Mouse (Mus musculus): ENCODE data around the gene Trappc6b. TPM values are rescaled to one million over a fixed set of nuclear protein-coding genes. Genes with fewer than 3 reads are reported as not detected.
A peak's percentile ranks its signal among the peaks of the same experiment; 100 is the strongest.

The Trappc6b gene
- 55.2 and 60.0 TPM in 2 replicates for polyA plus RNA-seq (2014; fragmentation: Nextera tagmentation; extraction: Ambion mirVana)

DNA sequence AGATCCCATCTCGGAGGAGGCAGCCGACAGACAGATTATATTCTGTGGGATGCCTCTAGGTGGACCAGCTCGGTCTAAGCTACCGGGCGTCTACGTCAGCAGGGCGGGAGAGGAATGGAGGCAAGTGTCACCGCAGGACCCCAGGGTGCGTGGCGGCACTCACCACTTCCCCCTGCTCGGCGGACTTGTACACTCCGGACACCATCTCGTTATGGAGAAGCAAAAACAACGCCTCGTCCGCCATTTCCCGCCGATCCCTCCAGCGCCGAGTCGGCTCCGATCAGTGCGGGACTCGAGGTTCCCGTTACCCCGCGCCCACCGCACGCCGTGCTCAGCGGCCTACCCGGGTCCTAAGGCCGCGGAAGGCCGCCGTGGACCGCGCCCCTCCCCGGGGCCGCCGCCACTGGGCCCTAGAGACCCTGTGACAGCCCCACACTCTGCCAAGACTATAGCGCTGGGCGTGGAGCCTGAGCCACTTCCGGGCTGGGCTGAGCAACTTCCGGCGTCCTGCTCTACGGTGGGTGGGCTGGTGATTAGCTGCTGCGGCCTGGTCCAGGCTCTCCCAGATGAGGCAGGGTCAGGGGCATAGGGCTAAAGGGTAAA lies at the start of gene Trappc6b:
Trappc6b (minus strand) TSS at position 480 of the 603 bp plus-strand sequence.
- Histone ChIP-seq H3K4me3 (ENCODE audit: low read depth, low read length) (peak within 1 kb of the TSS; percentile 54), H3K27me3 (replicated peaks; ENCODE audit: control insufficient read depth, insufficient read depth, low read length) (no peaks in the 10 kb centered on the region; the same call in 1 of the 2 replicates)

DNA sequence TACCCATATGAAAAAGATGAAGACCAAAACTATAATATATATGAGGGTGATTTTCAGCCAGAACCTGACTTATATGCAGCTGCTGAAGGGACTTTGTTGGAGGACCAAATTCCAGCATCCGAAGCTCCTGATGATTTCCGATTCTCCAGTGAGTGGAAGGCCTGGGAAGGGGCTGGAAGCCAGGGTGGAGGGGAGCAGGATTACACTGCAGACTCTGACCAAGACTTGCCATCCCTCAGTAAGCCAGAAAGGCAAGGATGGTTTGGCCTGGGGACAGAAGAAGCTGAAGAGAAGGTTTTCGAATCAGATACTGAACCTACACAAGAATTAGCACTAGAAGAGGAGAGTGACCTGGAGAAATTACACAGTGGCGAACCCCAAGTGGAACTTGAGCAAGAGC lies 46.7 kb upstream of the Trappc6b start:
- DNase-seq (ENCODE audit: low spot score) (no peak), ATAC-seq (ENCODE audit: low read depth) (no peak)
- H3K9me3 ChIP-seq (ENCODE audit: control insufficient read depth, low read length): no peaks in the 10 kb centered on the region
- H3K4me1 ChIP-seq (ENCODE audit: control insufficient read depth, insufficient read depth, low read length): no peaks in the 10 kb centered on the region
- WGBS: 79% methylated on average over 4 of the region's 4 CpGs
- H3K36me3 ChIP-seq (ENCODE audit: control insufficient read depth, insufficient read depth, low read length): no peaks in the 10 kb centered on the region
- H3K27me3 ChIP-seq (replicated peaks; ENCODE audit: control insufficient read depth, insufficient read depth, low read length): no peaks in the 10 kb centered on the region
- no peak overlapping the region for H3K9ac ChIP-seq (ENCODE audit: low read depth, low read length)
- H3K27ac ChIP-seq (replicated peaks; ENCODE audit: low read depth, low read length): no peak overlapping the region
- no peak overlapping the region for H3K4me3 ChIP-seq (ENCODE audit: low read depth, low read length)
- no peak overlapping the region for H3K4me2 ChIP-seq (ENCODE audit: low read depth, low read length)

More for the DNA sequence above, at the start of gene Trappc6b:
- H3K36me3 ChIP-seq (ENCODE audit: control insufficient read depth, insufficient read depth, low read length): peaks cover 27% of the 10 kb centered on the region
- H3K9ac ChIP-seq (ENCODE audit: low read depth, low read length): peak within 1 kb of the TSS; percentile 79
- under 1% methylated on average over 27 of the region's 49 CpGs for WGBS
- H3K4me2 ChIP-seq (ENCODE audit: low read depth, low read length): peak within 1 kb of the TSS; percentile 71
- peak within 1 kb of the TSS; percentile 87 for H3K27ac ChIP-seq (replicated peaks; ENCODE audit: low read depth, low read length)
- peak; percentile 89 for DNase-seq (ENCODE audit: low spot score)
- ATAC-seq (ENCODE audit: low read depth): peak; percentile 98
- H3K4me1 ChIP-seq (ENCODE audit: control insufficient read depth, insufficient read depth, low read length): peaks cover 6% of the 10 kb centered on the region
- H3K9me3 ChIP-seq (ENCODE audit: control insufficient read depth, low read length): 0 out of 2 replicates have a peak, but pooled peaks cover 4% of the 10 kb centered on the region

DNA sequence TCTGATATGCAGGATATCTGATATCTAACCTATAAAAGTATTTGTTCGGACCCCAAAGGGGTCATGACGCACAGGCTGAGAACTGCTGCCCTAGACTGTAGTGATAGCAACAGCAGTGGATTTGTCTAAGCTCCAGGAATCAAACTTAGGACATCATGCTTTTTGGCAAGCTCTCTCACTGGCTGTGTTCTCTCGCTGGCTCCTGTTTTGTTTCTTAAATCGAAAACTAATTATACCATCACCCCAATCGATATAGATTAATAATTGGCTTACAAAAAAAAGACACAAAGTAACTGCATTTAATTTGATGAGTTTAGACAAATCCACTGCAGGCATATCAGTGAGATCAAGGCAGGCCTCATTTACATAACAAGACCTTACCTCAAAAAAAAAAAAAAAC lies 45.2 kb upstream of the Trappc6b start:
- H3K4me1 ChIP-seq (ENCODE audit: control insufficient read depth, insufficient read depth, low read length): no peaks in the 10 kb centered on the region

DNA sequence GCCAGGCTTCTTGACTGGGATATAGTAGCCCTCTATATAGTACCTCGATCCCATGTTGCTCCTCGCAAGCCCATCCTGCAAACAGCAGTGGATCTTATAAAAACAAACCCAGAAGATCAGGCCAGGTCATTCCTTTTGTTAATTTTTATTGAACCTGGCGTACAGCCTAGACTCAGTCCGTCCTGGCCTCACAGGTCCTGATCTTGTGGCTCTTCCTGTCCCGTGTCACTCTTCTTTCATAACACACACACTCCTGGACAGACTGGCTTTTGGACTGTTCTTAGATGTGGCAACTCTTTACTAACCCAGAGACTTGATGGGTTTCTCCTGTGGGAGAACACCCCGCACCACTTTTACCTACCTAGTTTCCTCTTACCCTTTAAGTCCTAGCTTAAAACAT lies 44.6 kb upstream of the Trappc6b start:
- no peak overlapping the region for H3K9ac ChIP-seq (ENCODE audit: low read depth, low read length)
- no peaks in the 10 kb centered on the region for H3K4me1 ChIP-seq (ENCODE audit: control insufficient read depth, insufficient read depth, low read length)
- no peaks in the 10 kb centered on the region for H3K27me3 ChIP-seq (replicated peaks; ENCODE audit: control insufficient read depth, insufficient read depth, low read length)
- H3K27ac ChIP-seq (replicated peaks; ENCODE audit: low read depth, low read length): no peak overlapping the region
- H3K4me2 ChIP-seq (ENCODE audit: low read depth, low read length): no peak overlapping the region
- ATAC-seq (ENCODE audit: low read depth) (no peak), DNase-seq (ENCODE audit: low spot score) (no peak)
- WGBS: 78% methylated on average over 6 of the region's 6 CpGs
- no peaks in the 10 kb centered on the region for H3K36me3 ChIP-seq (ENCODE audit: control insufficient read depth, insufficient read depth, low read length)
- no peaks in the 10 kb centered on the region for H3K9me3 ChIP-seq (ENCODE audit: control insufficient read depth, low read length)
- no peak overlapping the region for H3K4me3 ChIP-seq (ENCODE audit: low read depth, low read length)

More for the DNA sequence above, 45.2 kb upstream of the Trappc6b start:
- DNase-seq (ENCODE audit: low spot score): no peak
- Histone ChIP-seq H3K4me2 (ENCODE audit: low read depth, low read length) (no peak overlapping the region), H3K4me3 (ENCODE audit: low read depth, low read length) (no peak overlapping the region), H3K27me3 (replicated peaks; ENCODE audit: control insufficient read depth, insufficient read depth, low read length) (no peaks in the 10 kb centered on the region), H3K9ac (ENCODE audit: low read depth, low read length) (no peak overlapping the region), H3K36me3 (ENCODE audit: control insufficient read depth, insufficient read depth, low read length) (no peaks in the 10 kb centered on the region), H3K9me3 (ENCODE audit: control insufficient read depth, low read length) (no peaks in the 10 kb centered on the region), H3K27ac (replicated peaks; ENCODE audit: low read depth, low read length) (no peak overlapping the region)
- ATAC-seq (ENCODE audit: low read depth): no peak
- 83% methylated on average over 5 of the region's 5 CpGs for WGBS

DNA sequence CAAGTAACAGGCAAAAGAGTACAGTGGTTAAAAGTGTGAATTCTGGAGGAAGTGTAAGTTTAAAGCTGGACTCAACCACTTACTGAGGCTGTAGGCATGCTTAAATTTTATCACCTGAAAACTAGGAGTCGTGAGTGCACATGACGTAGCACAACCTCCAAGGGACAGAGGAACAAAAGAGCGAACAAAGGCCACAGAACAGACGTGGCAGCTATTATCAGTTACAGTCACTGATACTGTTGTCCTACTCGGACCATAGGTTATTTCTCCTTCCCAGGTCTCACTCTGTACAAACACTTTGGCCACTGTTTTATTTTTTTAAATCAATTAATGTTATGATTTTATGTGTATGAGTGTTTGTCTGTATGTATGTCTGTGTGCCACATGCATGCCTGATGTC lies 43.5 kb upstream of the Trappc6b start:
- DNase-seq (ENCODE audit: low spot score) (no peak), ATAC-seq (ENCODE audit: low read depth) (no peak)
- Histone ChIP-seq H3K36me3 (ENCODE audit: control insufficient read depth, insufficient read depth, low read length) (no peaks in the 10 kb centered on the region), H3K27ac (replicated peaks; ENCODE audit: low read depth, low read length) (no peak overlapping the region), H3K9me3 (ENCODE audit: control insufficient read depth, low read length) (no peaks in the 10 kb centered on the region), H3K4me2 (ENCODE audit: low read depth, low read length) (no peak overlapping the region), H3K9ac (ENCODE audit: low read depth, low read length) (no peak overlapping the region), H3K4me1 (ENCODE audit: control insufficient read depth, insufficient read depth, low read length) (no peaks in the 10 kb centered on the region), H3K4me3 (ENCODE audit: low read depth, low read length) (no peak overlapping the region), H3K27me3 (replicated peaks; ENCODE audit: control insufficient read depth, insufficient read depth, low read length) (no peaks in the 10 kb centered on the region)
- WGBS: 73% methylated on average over 5 of the region's 5 CpGs

DNA sequence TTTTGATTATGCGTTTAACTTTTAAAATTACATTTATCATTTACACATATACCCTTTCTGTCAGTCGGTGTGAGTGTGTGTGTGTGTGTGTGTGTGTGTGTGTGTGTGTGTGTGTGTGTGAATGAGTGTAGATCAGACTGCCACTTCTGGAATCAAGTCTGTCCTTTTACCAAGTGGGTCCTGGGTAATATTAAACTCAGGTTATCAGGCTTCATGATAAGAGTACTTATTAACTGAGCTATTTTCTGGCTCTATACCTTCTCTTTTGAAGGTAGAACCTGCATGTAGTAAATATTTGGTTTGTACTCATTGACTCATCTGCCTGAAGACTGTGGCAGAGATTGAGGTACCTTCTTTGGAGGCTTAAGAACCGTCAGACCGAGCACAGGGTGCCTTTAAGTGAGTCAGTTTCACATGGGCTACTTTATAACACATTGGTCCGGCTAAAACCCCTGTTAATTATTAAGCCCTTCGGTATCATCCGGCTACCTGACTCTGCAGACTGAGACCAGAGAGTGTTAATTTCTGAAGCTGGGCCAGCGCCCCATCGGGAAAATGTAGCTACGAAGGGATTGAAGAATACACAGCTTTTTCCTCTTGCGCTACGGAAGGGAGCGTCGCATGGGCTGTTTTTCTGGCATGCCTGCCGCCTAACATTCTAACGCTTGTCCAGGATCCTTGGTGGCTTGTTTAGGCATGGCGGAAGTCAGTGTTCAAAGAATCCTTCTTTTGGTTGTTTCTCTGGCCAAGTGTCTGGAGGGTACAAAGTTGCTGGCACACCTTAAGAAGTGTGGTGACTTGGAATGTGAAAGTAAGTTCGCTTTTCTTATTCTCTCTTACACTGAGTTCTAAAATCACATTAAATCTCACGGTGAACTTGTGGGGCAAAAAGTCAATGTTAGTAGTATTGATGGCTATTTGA lies 34.1 kb upstream of the Trappc6b start, which contains the start of gene Mia2:
Mia2 (plus strand) TSS at position 696 of the 922 bp plus-strand sequence.
- Histone ChIP-seq H3K36me3 (ENCODE audit: control insufficient read depth, insufficient read depth, low read length) (no peaks in the 10 kb centered on the region), H3K4me1 (ENCODE audit: control insufficient read depth, insufficient read depth, low read length) (no peaks in the 10 kb centered on the region), H3K9me3 (ENCODE audit: control insufficient read depth, low read length) (no peaks in the 10 kb centered on the region), H3K4me2 (ENCODE audit: low read depth, low read length) (no peak within 1 kb of the TSS), H3K4me3 (ENCODE audit: low read depth, low read length) (no peak within 1 kb of the TSS), H3K27ac (replicated peaks; ENCODE audit: low read depth, low read length) (no peak within 1 kb of the TSS), H3K9ac (ENCODE audit: low read depth, low read length) (no peak within 1 kb of the TSS), H3K27me3 (replicated peaks; ENCODE audit: control insufficient read depth, insufficient read depth, low read length) (no peaks in the 10 kb centered on the region)
- WGBS: 74% methylated on average over 19 of the region's 19 CpGs
- DNase-seq (ENCODE audit: low spot score) (no peak), ATAC-seq (ENCODE audit: low read depth) (no peak)

DNA sequence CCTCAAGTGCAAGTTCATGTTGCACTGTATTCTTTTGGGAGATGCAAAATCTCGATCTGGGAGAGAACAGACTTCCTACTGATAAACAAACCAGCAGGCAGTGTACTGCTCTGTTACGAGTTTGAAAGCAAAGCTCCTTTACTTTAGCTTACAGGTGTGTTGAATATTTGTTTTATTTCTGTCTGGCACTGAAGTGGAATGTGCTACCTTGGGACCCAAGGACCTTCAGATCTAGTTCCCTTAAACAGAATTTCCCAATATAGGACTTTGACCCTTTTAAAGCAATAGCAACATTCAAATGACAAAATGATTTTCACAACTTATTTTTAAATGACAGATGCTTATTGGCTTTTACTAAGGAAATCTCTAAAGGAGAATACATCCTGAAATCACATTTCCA lies 32.3 kb upstream of the Trappc6b start:
- H3K9ac ChIP-seq (ENCODE audit: low read depth, low read length): no peak overlapping the region
- no peak overlapping the region for H3K4me3 ChIP-seq (ENCODE audit: low read depth, low read length)
- DNase-seq (ENCODE audit: low spot score) (no peak), ATAC-seq (ENCODE audit: low read depth) (no peak)
- H3K4me2 ChIP-seq (ENCODE audit: low read depth, low read length): no peak overlapping the region
- H3K4me1 ChIP-seq (ENCODE audit: control insufficient read depth, insufficient read depth, low read length): no peaks in the 10 kb centered on the region
- 52% methylated on average over 2 of the region's 2 CpGs for WGBS
- no peaks in the 10 kb centered on the region for H3K36me3 ChIP-seq (ENCODE audit: control insufficient read depth, insufficient read depth, low read length)
- H3K9me3 ChIP-seq (ENCODE audit: control insufficient read depth, low read length): no peaks in the 10 kb centered on the region
- no peaks in the 10 kb centered on the region for H3K27me3 ChIP-seq (replicated peaks; ENCODE audit: control insufficient read depth, insufficient read depth, low read length)
- H3K27ac ChIP-seq (replicated peaks; ENCODE audit: low read depth, low read length): no peak overlapping the region

DNA sequence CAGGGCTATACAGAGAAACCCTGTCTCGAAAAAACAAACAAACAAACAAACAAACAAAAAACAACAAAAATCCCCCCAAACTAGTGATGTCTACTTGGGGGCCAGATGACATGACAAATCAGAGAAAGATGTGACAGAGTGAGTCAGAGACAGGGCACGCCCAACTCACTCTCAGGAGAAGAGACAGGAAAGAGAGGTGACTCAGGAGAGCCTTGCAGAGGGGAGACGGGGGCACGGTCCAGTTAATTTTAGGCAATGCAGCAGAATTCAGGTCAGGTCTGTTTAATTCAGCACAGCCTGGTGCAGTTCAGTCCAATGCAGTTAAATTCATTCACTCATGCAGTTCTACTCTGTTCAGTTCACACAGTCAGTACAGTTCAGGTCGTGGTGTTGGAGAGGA lies 24.9 kb upstream of the Trappc6b start:
- Histone ChIP-seq H3K4me1 (ENCODE audit: control insufficient read depth, insufficient read depth, low read length) (no peaks in the 10 kb centered on the region), H3K9me3 (ENCODE audit: control insufficient read depth, low read length) (no peaks in the 10 kb centered on the region), H3K4me3 (ENCODE audit: low read depth, low read length) (no peak overlapping the region), H3K27ac (replicated peaks; ENCODE audit: low read depth, low read length) (no peak overlapping the region), H3K36me3 (ENCODE audit: control insufficient read depth, insufficient read depth, low read length) (no peaks in the 10 kb centered on the region), H3K4me2 (ENCODE audit: low read depth, low read length) (no peak overlapping the region), H3K9ac (ENCODE audit: low read depth, low read length) (no peak overlapping the region), H3K27me3 (replicated peaks; ENCODE audit: control insufficient read depth, insufficient read depth, low read length) (no peaks in the 10 kb centered on the region)
- 86% methylated on average over 5 of the region's 5 CpGs for WGBS
- no peak for ATAC-seq (ENCODE audit: low read depth)
- DNase-seq (ENCODE audit: low spot score): no peak
